Mouse (Mus musculus) kidney, adult 11 months (tissue): ENCODE measurements around the gene Smim17.

Experiments
- DNase-seq: peaks from one replicate; pipeline ENCODE4 v3.0.0; 2022

The Smim17 gene

DNA sequence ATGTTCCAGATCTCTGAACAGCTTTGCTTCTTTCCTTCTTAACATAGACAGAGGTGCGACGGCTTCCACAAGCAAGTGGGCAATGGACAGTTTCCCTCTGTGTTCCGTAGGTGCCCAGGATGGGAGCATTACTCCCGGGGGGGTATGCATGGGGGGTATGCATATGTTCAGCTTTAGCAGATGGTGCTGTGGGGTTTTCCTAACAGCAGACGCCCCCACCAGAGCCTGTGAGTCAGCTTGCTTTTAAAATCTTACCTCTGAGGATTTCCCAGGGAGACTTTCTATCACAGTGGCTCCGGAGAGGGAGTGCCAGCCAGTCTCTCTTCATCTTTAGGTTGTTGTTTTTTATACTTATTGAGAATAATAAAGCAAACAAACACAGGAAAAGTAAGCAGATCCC lies 21.4 kb downstream of the Smim17 start:
- no peak for DNase-seq

DNA sequence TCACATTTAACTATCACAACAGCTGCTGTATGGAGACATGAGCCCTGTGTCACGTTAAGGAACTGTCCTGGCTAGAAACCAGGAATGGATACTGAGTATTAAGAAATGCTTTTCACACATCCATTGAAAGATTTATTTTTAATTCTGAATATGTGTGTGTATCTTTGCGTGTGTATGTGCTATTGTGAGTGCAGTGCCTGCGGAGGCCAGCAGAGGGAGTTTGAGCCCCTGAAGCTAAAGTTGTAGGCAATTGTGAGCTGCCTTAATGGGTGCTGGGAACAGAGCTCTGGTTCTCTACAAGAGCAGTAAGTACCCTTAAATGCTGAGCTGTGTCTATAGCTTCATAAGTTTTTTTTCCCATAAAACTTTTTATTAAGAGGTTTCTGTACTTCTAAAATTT lies 30.9 kb downstream of the Smim17 start:
- no peak for DNase-seq

DNA sequence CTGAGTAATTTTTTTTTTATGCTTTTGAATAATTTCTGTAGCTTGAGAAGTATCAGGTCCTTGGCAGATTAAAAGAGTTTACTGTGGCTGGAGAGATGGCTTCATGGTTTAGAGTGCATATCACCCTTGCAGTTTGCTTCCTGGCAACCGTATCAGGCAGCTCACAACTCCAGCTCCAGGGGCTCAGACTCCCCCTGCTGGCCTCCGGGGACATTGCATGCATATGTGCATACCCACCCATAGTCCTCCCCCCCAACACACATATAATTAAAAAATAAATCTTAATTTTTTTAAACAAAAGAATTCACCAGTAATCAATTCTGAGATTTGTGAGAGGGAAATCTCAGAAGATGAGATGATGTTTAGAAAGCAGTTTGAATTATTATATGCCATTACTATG lies 31.8 kb downstream of the Smim17 start:
- DNase-seq, result no peak

DNA sequence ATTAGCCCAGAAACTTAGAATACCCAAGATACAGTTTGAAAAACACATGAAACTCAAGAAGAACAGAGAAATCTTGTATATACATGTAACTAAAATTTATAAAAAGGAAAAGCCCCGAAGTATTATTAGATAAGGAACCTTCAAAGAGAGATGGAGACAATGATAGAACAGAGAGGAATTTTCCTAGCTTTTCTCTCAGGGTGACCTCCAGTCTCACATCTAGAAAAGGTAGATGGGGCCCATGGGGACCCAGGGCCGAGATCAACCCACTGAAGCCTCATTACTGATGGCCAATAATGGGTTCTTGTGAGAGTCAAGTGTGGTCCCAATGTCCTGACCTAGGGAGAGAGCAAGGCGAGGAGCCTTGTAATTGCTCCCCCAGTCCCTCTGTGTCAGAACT lies 39.9 kb downstream of the Smim17 start, which contains the start of gene Olfr1344:
Olfr1344 (plus strand) TSS at position 301 of the 400 bp plus-strand sequence.
- DNase-seq, result no peak

DNA sequence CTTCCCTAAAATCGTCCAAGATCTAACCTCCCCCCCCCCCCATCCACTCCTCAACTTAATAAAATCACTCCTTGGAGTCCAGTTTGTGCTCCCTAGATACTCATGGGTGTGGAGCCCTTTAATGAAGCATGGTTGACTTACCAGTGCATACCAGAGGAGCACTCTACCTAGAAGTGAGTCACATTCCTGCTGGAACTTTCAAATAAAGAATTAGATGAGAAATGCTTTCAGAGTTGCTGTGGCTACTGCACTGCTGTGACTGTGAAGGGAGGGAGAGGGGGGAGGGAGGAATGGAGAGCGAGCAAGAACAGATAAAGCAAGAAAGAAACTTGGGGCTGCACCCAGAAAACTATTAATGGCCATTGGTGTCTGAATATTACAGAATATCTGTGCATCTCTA lies 42.7 kb downstream of the Smim17 start:
- DNase-seq, result no peak

DNA sequence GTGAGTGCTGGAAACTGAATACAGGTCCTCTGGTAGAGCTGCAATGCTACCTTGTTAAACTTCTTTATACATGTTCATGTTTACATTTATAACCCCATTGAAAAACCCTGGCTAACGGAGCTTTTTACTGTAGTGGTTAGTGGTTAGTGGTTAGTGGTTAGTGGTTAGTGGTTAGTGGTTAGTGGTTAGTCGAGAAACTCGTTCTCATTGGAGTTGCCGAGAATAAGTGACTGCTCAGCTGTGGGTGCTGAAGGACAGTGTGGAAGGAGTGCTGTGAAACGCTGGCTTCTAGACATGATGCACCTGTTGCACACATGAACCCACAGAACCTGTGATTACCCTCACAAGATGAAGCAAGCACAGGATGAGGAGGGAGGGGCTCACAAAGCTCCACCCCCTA lies 49.3 kb downstream of the Smim17 start:
- no peak for DNase-seq

DNA sequence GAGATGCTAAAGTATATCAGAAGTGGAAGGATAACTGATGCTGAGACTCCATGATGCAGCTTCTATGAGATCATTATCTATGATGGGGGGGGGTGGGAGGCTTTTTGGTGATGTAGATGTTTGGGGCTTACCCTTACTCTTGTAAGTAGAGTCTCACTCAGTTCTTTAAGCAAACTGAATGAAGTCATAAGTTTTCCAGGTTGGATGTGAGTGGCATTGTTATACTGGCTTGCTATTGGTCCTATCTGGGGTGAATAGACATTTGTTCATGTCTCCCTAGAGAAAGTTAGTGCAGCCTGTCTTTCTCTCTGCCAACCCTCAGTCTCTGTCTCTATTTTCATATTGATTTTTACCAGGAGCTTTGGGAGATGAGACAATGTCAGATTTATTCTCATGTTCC lies 57.4 kb downstream of the Smim17 start, which contains the start of gene Olfr1336:
Olfr1336 (plus strand) TSS at position 301 of the 400 bp plus-strand sequence.
- DNase-seq, result no peak

DNA sequence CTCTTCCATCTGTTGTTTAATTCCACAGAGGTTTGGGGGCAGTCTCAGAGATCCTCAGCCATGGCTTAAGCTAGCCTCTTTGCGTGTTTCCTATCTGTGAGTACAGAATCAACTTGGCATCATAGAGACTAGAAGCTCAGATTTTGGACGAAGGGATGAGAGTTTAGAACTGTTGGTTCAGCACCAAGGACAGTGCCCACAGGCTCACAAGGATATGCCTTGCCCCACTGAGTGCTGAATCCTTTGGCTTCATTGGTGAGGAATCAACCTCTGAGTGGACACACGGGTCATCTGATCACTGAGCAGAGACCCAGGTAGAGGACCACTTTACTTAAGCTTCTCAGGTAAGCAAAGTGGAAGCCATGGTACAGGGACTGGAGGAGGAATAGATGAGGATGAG lies 57.9 kb downstream of the Smim17 start:
- no peak for DNase-seq

DNA sequence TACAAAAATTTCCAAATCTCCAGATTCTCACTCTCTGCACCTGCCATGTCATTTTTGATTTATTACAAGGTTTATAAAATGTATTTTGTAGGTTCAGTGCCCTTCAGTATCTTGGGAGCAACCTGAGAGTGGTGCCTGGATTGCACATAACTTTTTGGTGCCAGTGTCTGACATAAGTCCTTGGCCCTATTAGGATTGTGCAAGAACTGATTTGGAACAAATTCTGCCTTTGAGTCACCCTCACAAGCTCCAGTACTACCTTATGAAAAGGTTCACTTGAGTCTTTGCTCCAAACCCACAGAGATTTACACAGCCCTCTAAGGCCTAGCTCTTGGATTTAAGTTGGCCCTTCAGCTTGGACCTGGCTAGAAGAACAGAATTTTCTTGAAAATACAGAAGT lies 68.4 kb downstream of the Smim17 start, which contains the start of gene Olfr1346:
Olfr1346 (plus strand) TSS at position 151 of the 400 bp plus-strand sequence.
- DNase-seq, result no peak

DNA sequence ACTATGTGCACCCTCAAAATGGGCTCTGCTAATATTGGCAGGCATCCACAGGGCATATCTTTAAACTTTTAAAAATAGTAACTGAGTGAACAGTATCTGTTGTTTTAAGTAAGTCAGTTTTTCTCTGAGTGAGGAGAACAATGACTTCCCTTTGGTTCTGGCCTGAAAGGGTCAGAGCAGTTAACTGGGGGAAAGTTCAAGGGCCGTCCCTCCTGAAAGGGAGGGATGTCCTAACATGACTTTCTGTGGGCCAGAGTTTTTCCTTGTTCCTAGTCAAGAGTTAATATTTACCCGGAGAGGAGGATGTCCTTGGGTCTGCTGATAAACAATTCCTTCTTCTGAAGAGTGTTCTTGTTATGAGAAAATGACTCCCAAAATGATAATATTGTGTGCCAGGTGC lies 79.1 kb downstream of the Smim17 start:
- peak; percentile 75 for DNase-seq
